In genomic region chr11:112781994-112782356, GRCm38 (mm10) we compare ENCODE assay signal across 8 mouse cellular contexts. TPM values are rescaled to one million over a fixed set of nuclear protein-coding genes. Genes with fewer than 3 reads are reported as not detected.
DNase-seq lines count a peak whose midpoint lies in the region; ATAC-seq lines count a peak whose summit lies in the region.

Sox9 (plus strand) TSS chr11:112782224.

- ATAC-seq in erythroblast, adult 5-6 weeks (replicated peaks; ENCODE audit: low FRiP score, poor library complexity, severe bottlenecking), result no peak
- peak; percentile 80 for ATAC-seq in intestine, embryonic 15.5 days
- peak; percentile 89 for ATAC-seq in midbrain, embryonic 11.5 days (ENCODE audit: low FRiP score)
- peak; percentile 90 for ATAC-seq in stomach, embryonic 16.5 days (ENCODE audit: insufficient read depth, low FRiP score)

- H3K9me3 ChIP-seq in erythroblast, embryonic 14.5 days (ENCODE audit: control insufficient read depth, low read length), result no peaks in the 10 kb centered on the region
- H3K9me3 ChIP-seq in intestine, embryonic 15.5 days, result no peaks in the 10 kb centered on the region
- no peaks in the 10 kb centered on the region for H3K9me3 ChIP-seq in midbrain, embryonic 11.5 days (ENCODE audit: control insufficient read depth, low read length)
- H3K9me3 ChIP-seq in stomach, embryonic 16.5 days (replicated peaks; ENCODE audit: control insufficient read depth, low read length), result no peaks in the 10 kb centered on the region

- intact Hi-C loops in left cerebral cortex, postnatal 14 days (cut with DNase I), result loop anchor here (2.0 to 10.0 kb wide), 6 partner anchors 203 to 1245 kb away; no protein-coding TSS in a partner anchor

- peak; percentile 96 for DNase-seq in embryo, embryonic 11 days
- DNase-seq in gastrocnemius, postnatal 25 days, result peak; percentile 86
- peak; percentile 84 to 92 for DNase-seq in left cerebral cortex, postnatal 14 days (ENCODE audit: low spot score in 2 of 2)
- no peak for DNase-seq in midbrain, embryonic 11.5 days (ENCODE audit: low spot score, missing footprints)

- H3K27me3 ChIP-seq in erythroblast, embryonic 14.5 days (ENCODE audit: control insufficient read depth), result peaks cover 90% of the 10 kb centered on the region
- H3K27me3 ChIP-seq in intestine, embryonic 15.5 days (replicated peaks), result peaks cover 15% of the 10 kb centered on the region
- H3K27me3 ChIP-seq in midbrain, embryonic 11.5 days (ENCODE audit: control insufficient read depth, insufficient read depth, low read length), result peaks cover 27% of the 10 kb centered on the region
- peaks cover 5% of the 10 kb centered on the region; the same call in 1 of the 2 replicates for H3K27me3 ChIP-seq in stomach, embryonic 16.5 days (ENCODE audit: control insufficient read depth, insufficient read depth, low read length)

- H3K4me2 ChIP-seq in intestine, embryonic 15.5 days (replicated peaks), result peak within 1 kb of the TSS; percentile 93
- H3K4me2 ChIP-seq in midbrain, embryonic 11.5 days, result peak within 1 kb of the TSS; percentile 87
- peak within 1 kb of the TSS; percentile 85 for H3K4me2 ChIP-seq in stomach, embryonic 16.5 days (ENCODE audit: low read depth, low read length)

- H3K36me3 ChIP-seq in erythroblast, embryonic 14.5 days (ENCODE audit: control insufficient read depth), result no peaks in the 10 kb centered on the region
- no peaks in the 10 kb centered on the region for H3K36me3 ChIP-seq in intestine, embryonic 15.5 days
- no peaks in the 10 kb centered on the region for H3K36me3 ChIP-seq in midbrain, embryonic 11.5 days (ENCODE audit: control insufficient read depth, insufficient read depth, low read length)
- no peaks in the 10 kb centered on the region for H3K36me3 ChIP-seq in stomach, embryonic 16.5 days (ENCODE audit: control insufficient read depth, insufficient read depth, low read length)

- WGBS in intestine, embryonic 15.5 days, result under 1% methylated on average over 15 of the region's 15 CpGs
- under 1% methylated on average over 15 of the region's 15 CpGs for WGBS in midbrain, embryonic 11.5 days
- WGBS in stomach, embryonic 16.5 days, result under 1% methylated on average over 15 of the region's 15 CpGs

- peak within 1 kb of the TSS; percentile 65 for H3K9ac ChIP-seq in intestine, embryonic 15.5 days
- H3K9ac ChIP-seq in midbrain, embryonic 11.5 days (ENCODE audit: low read length), result peak within 1 kb of the TSS; percentile 71
- H3K9ac ChIP-seq in stomach, embryonic 16.5 days (ENCODE audit: low read length), result peak within 1 kb of the TSS; percentile 90

- H3K4me1 ChIP-seq in erythroblast, embryonic 14.5 days (ENCODE audit: control insufficient read depth), result no peaks in the 10 kb centered on the region
- peaks cover 31% of the 10 kb centered on the region for H3K4me1 ChIP-seq in intestine, embryonic 15.5 days (replicated peaks)
- H3K4me1 ChIP-seq in midbrain, embryonic 11.5 days (ENCODE audit: control insufficient read depth, insufficient read depth, low read length), result peaks cover 30% of the 10 kb centered on the region
- peaks cover 14% of the 10 kb centered on the region for H3K4me1 ChIP-seq in stomach, embryonic 16.5 days (ENCODE audit: control insufficient read depth, insufficient read depth, low read length)

- H3K4me3 ChIP-seq in erythroblast, embryonic 14.5 days (replicated peaks), result peak within 1 kb of the TSS; percentile 12
- H3K4me3 ChIP-seq in intestine, embryonic 15.5 days (replicated peaks), result peak within 1 kb of the TSS; percentile 70
- H3K4me3 ChIP-seq in midbrain, embryonic 11.5 days (ENCODE audit: low read depth, low read length), result peak within 1 kb of the TSS; percentile 83
- H3K4me3 ChIP-seq in stomach, embryonic 16.5 days (replicated peaks; ENCODE audit: low read length), result peak within 1 kb of the TSS; percentile 80

- H3K27ac ChIP-seq in intestine, embryonic 15.5 days, result peak within 1 kb of the TSS; percentile 80
- H3K27ac ChIP-seq in midbrain, embryonic 11.5 days (ENCODE audit: low read depth, low read length), result peak within 1 kb of the TSS; percentile 92
- peak within 1 kb of the TSS; percentile 95 for H3K27ac ChIP-seq in stomach, embryonic 16.5 days (ENCODE audit: low read length)

RNA-seq across cellular contexts. Expression of gene Sox9, which starts in this region (rescaled TPM):
- polyA plus RNA-seq in erythroblast, embryonic 14.5 days (2012), result not detected in 2 replicates
- total RNA-seq in erythroblast, adult 5-6 weeks (2015; ENCODE audit: low replicate concordance), result not detected in 2 replicates
- not detected in 2 replicates for total RNA-seq in erythroblast, adult 5-6 weeks (2017; ENCODE audit: low replicate concordance)
- total RNA-seq in gastrocnemius, postnatal 25 days (2021), result 1 to 10 TPM; 1.4 to 2.3 TPM
- polyA plus RNA-seq in intestine, embryonic 15.5 days (2015; fragmentation: Nextera tagmentation; extraction: Ambion mirVana), result 35.0 and 41.2 TPM in 2 replicates
- 10 to 100 TPM; 13.4 to 24.1 TPM for total RNA-seq in left cerebral cortex, postnatal 14 days (2021)
- 106 and 107 TPM in 2 replicates for polyA plus RNA-seq in midbrain, embryonic 11.5 days (2014; fragmentation: Nextera tagmentation; extraction: Ambion mirVana)
- polyA plus RNA-seq in stomach, embryonic 16.5 days (2015; fragmentation: Nextera tagmentation; extraction: Ambion mirVana), result 31.2 and 32.4 TPM in 2 replicates

Comparison
In these comparisons a context has a peak if more than half of its experiments do, and no peak if none do; other contexts are left out.
1. RNA of gene Sox9 (total RNA-seq): 13.4 to 24.1 TPM in left cerebral cortex, postnatal 14 days; 1.4 to 2.3 TPM in gastrocnemius, postnatal 25 days and not detected in erythroblast, adult 5-6 weeks; every median in the first group is over 4 times any median in the second.
2. RNA of gene Sox9 (polyA plus RNA-seq): 106 to 107 TPM in midbrain, embryonic 11.5 days, 35.0 to 41.2 TPM in intestine, embryonic 15.5 days and 31.2 to 32.4 TPM in stomach, embryonic 16.5 days; not detected in erythroblast, embryonic 14.5 days; every median in the first group is over 10 times any median in the second.
3. H3K4me3 ChIP-seq: peak in every context shown above with its lines; median percentile 83 in midbrain, embryonic 11.5 days; 80 in stomach, embryonic 16.5 days; 70 in intestine, embryonic 15.5 days; 12 in erythroblast, embryonic 14.5 days.
4. Peak in every context shown above with its lines, with median percentiles within 50 percentile points of each other: H3K27ac ChIP-seq, H3K4me2 ChIP-seq and H3K9ac ChIP-seq.